Mouse (Mus musculus) stomach, embryonic 14.5 days (tissue): Measurements from ENCODE around the gene Rgl3. TPM values are rescaled to one million over a fixed set of nuclear protein-coding genes. Genes with fewer than 3 reads are reported as not detected.
A peak's percentile ranks its signal among the peaks of the same experiment; 100 is the strongest.

ENCODE experiments used
- ATAC-seq: fragments of 200-750 bp; cut with Nextera tagmentation; 2 replicates; pipeline ENCODE4 v1.8.0; 2017; ENCODE audit warnings: low read depth, moderate TSS enrichment; ENCODE audit not compliant: insufficient number of reproducible peaks, insufficient read depth, low FRiP score
- H3K27ac ChIP-seq: fragments of 300-500 bp; sonication (generic); 2 replicates; pipeline ENCODE4 v1.5.1; 2014; ENCODE audit warnings: mild to moderate bottlenecking, low read length, moderate library complexity, mixed read lengths
- H3K27me3 ChIP-seq: fragments of 300-500 bp; sonication (generic); 2 replicates; pipeline ENCODE4 v1.6.1; 2014; ENCODE audit warnings: low read length, control low read depth, mixed read lengths; ENCODE audit not compliant: control insufficient read depth, insufficient read depth
- H3K36me3 ChIP-seq: fragments of 300-500 bp; sonication (generic); 2 replicates; pipeline ENCODE4 v1.6.1; 2014; ENCODE audit warnings: mild to moderate bottlenecking, control low read depth, low read length, moderate library complexity, mixed read lengths; ENCODE audit not compliant: control insufficient read depth, insufficient read depth
- H3K4me1 ChIP-seq: fragments of 300-500 bp; sonication (generic); 2 replicates; pipeline ENCODE4 v1.6.1; 2014; ENCODE audit warnings: low read length, control low read depth, mixed read lengths; ENCODE audit not compliant: control insufficient read depth, insufficient read depth
- H3K4me2 ChIP-seq: fragments of 300-500 bp; sonication (generic); replicated peaks from 2 replicates; pipeline ENCODE4 v1.6.1; 2014; ENCODE audit warnings: low read depth, low read length, control low read depth
- H3K4me3 ChIP-seq: fragments of 300-500 bp; sonication (generic); 2 replicates; pipeline ENCODE4 v1.5.1; 2014; ENCODE audit warnings: low read depth, low read length, control low read depth
- H3K9ac ChIP-seq: fragments of 300-500 bp; sonication (generic); replicated peaks from 2 replicates; pipeline ENCODE4 v1.6.1; 2014; ENCODE audit warnings: low read depth, mild to moderate bottlenecking, control low read depth, low read length, moderate library complexity, mixed read lengths
- H3K9me3 ChIP-seq: fragments of 300-500 bp; sonication (generic); 2 replicates; pipeline ENCODE4 v1.6.1; 2016; ENCODE audit warnings: low read depth, low read length, control low read depth; ENCODE audit not compliant: control insufficient read depth
- WGBS: fragments of 180-500 bp; shearing (Covaris S2); extraction: QIAGEN DNeasy Blood & Tissue Kit; methylation state at CpG from one replicate; pipeline ENCODE4 v1.1.7; 2014; 5-methylcytosine and 5-hydroxymethylcytosine counted together
- polyA plus RNA-seq: library from polyadenylated mRNA; unstranded; fragments of >200 nt; fragmentation: Nextera tagmentation; extraction: Ambion mirVana; gene quantifications from 2 replicates; pipeline ENCODE4 v1.2.1, GENCODE M21; 2014

Gene Rgl3
- polyA plus RNA-seq, 1 experiment from 2014 or later: 5.5 TPM

DNA sequence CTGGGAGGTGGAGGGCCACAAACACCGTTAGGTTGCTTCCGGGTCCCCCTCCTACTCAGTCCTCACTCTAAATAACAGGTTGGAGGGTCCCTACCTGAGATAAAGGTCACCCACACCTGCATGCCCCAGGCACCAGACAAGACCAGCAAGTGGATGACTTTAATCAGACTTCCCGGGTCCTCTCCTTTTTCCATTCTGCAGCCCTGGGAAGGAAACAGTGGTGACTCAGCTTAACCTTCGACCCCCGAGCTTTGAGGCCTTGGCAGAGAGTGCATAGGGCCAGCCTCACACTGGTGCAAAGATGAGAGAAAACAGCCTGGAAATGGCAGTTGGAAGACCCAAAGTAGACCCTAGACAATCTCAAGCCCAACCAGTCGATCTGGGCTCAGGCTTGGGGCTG lies 63.1 kb downstream of the Rgl3 start:
- Histone ChIP-seq H3K9ac (peak overlapping the region; percentile 49; the same call in 1 of the 2 replicates), H3K4me3 (peak overlapping the region; percentile 40; the same call in 1 of the 2 replicates)
- 74% methylated on average over 6 of the region's 6 CpGs for WGBS

DNA sequence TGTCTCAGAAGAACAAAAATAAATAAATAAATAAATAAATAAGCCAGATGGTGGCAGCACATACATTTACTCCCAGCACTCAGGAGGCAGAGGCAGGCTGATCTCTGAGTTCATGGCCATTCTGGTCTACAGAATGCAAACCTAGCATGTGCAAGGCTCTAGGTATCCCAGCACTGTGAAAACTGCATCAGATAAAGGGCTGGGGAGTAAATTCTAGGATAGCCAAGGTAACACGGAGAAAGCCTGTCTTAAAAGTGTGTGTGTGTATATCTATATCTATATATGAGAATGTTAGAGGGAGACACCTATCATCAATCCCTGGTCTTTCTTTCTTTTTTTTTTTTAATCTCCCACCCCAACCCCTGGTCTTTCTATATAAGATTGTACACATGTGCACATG lies 63.7 kb downstream of the Rgl3 start:
- Histone ChIP-seq H3K4me1 (peaks cover 15% of the 10 kb centered on the region; the same call in 1 of the 2 replicates), H3K9ac (no peak overlapping the region), H3K36me3 (no peaks in the 10 kb centered on the region), H3K4me2 (no peak overlapping the region), H3K27me3 (no peaks in the 10 kb centered on the region), H3K27ac (no peak overlapping the region), H3K9me3 (no peaks in the 10 kb centered on the region), H3K4me3 (no peak overlapping the region)
- WGBS: 94% methylated on average over 1 of the region's 1 CpGs
- ATAC-seq: no peak

More for the DNA sequence above, 63.1 kb downstream of the Rgl3 start:
- ATAC-seq: no peak
- H3K4me2 ChIP-seq: peak overlapping the region; percentile 53
- no peaks in the 10 kb centered on the region for H3K27me3 ChIP-seq
- no peaks in the 10 kb centered on the region for H3K36me3 ChIP-seq
- no peak overlapping the region for H3K27ac ChIP-seq
- no peaks in the 10 kb centered on the region for H3K9me3 ChIP-seq
- H3K4me1 ChIP-seq: peaks cover 15% of the 10 kb centered on the region; the same call in 1 of the 2 replicates

- no peaks in the 10 kb centered on the region for H3K9me3 ChIP-seq
- no peak overlapping the region for H3K9ac ChIP-seq
- H3K4me2 ChIP-seq: no peak overlapping the region
- no peak for ATAC-seq
- no peak overlapping the region for H3K4me3 ChIP-seq
- H3K36me3 ChIP-seq: no peaks in the 10 kb centered on the region
- no peak overlapping the region for H3K27ac ChIP-seq
- no peaks in the 10 kb centered on the region for H3K27me3 ChIP-seq
- WGBS: 96% methylated on average over 3 of the region's 3 CpGs
- H3K4me1 ChIP-seq: peaks cover 15% of the 10 kb centered on the region; the same call in 1 of the 2 replicates
These were observed 64.2 kb downstream of the Rgl3 start for GRCm38 (mm10) chr9:21925034-21925433.

- no peaks in the 10 kb centered on the region for H3K9me3 ChIP-seq
- H3K27ac ChIP-seq: peak overlapping the region; percentile 45
- ATAC-seq: peak; percentile 68; the same call in 1 of the 2 replicates
These were observed 65.2 kb downstream of the Rgl3 start for GRCm38 (mm10) chr9:21924099-21924493.

GRCm38 (mm10) chr9:21923490-21924098 lies 65.7 kb downstream of the Rgl3 start:
- 47% methylated on average over 3 of the region's 3 CpGs for WGBS
- Histone ChIP-seq H3K9ac (no peak overlapping the region), H3K4me3 (no peak overlapping the region), H3K9me3 (no peaks in the 10 kb centered on the region), H3K27ac (peak overlapping the region; percentile 45), H3K4me1 (peaks cover 15% of the 10 kb centered on the region; the same call in 1 of the 2 replicates), H3K36me3 (no peaks in the 10 kb centered on the region), H3K27me3 (no peaks in the 10 kb centered on the region), H3K4me2 (no peak overlapping the region)
- ATAC-seq: no peak; the same call in 1 of the 2 replicates

More at GRCm38 (mm10) chr9:21924099-21924493, 65.2 kb downstream of the Rgl3 start:
- H3K4me2 ChIP-seq: no peak overlapping the region
- H3K27me3 ChIP-seq: no peaks in the 10 kb centered on the region
- peaks cover 15% of the 10 kb centered on the region; the same call in 1 of the 2 replicates for H3K4me1 ChIP-seq
- H3K36me3 ChIP-seq: no peaks in the 10 kb centered on the region
- 40% methylated on average over 6 of the region's 6 CpGs for WGBS
- H3K4me3 ChIP-seq: no peak overlapping the region
- H3K9ac ChIP-seq: no peak overlapping the region

DNA sequence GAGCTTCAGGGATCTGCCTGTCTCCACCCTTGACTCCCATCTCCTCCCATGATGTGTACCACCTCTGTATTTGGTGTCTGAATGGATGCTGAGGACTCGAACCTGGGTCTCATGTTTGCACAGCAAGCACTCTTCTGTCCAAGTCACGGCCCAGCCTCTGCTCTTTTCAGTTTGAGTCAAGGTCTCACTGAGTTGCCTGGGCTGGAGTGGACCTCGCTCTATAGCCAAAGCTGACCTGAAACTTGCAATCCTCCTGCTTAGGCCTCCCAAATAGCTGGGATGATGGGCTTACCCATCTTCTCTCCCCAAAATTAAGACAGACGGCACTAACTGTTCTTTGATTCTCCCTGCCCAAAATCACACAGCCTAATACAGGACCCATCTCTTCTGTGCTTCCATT lies 66.2 kb downstream of the Rgl3 start:
- ATAC-seq: no peak
- no peak overlapping the region for H3K9ac ChIP-seq
- no peaks in the 10 kb centered on the region for H3K36me3 ChIP-seq
- H3K4me1 ChIP-seq: peaks cover 15% of the 10 kb centered on the region; the same call in 1 of the 2 replicates
- H3K4me2 ChIP-seq: no peak overlapping the region
- 88% methylated on average over 4 of the region's 4 CpGs for WGBS
- H3K4me3 ChIP-seq: no peak overlapping the region
- no peak overlapping the region for H3K27ac ChIP-seq
- no peaks in the 10 kb centered on the region for H3K27me3 ChIP-seq
- no peaks in the 10 kb centered on the region for H3K9me3 ChIP-seq

Other genes with a start within 250 kb of the Rgl3 start
- gene Spc24, start 229.1 kb downstream of the Rgl3 start, polyA plus RNA-seq: 111 and 120 TPM in 2 replicates
- 10.3 and 10.4 TPM in 2 replicates for gene Kank2, start 190.7 kb downstream of the Rgl3 start, polyA plus RNA-seq
- gene Angptl8, start 153.9 kb downstream of the Rgl3 start, polyA plus RNA-seq: 2.8 and 2.9 TPM in 2 replicates
- gene Dock6, start 136.8 kb downstream of the Rgl3 start, polyA plus RNA-seq: 39.8 and 45.1 TPM in 2 replicates
- 41.4 and 42.7 TPM in 2 replicates for gene Rab3d, start 71.3 kb downstream of the Rgl3 start, polyA plus RNA-seq
- 4.9 and 6.3 TPM in 2 replicates for gene Ccdc159, start 62.0 kb downstream of the Rgl3 start, polyA plus RNA-seq
- 60.7 and 62.4 TPM in 2 replicates for gene Tmem205, start 61.9 kb downstream of the Rgl3 start, polyA plus RNA-seq
- gene Plppr2, start 52.4 kb downstream of the Rgl3 start, polyA plus RNA-seq: 8.5 and 9.9 TPM in 2 replicates
- gene Swsap1, start 33.7 kb downstream of the Rgl3 start, polyA plus RNA-seq: 8.9 and 10.4 TPM in 2 replicates
- 6.4 and 6.7 TPM in 2 replicates for gene Epor, start 25.9 kb downstream of the Rgl3 start, polyA plus RNA-seq
- 0.63 and 0.72 TPM in 2 replicates for gene Ccdc151, start 13.2 kb upstream of the Rgl3 start, polyA plus RNA-seq
- 82.8 and 91.0 TPM in 2 replicates for gene Prkcsh, start 13.4 kb upstream of the Rgl3 start, polyA plus RNA-seq
- 5.6 and 5.7 TPM in 2 replicates for gene Elavl3, start 62.6 kb upstream of the Rgl3 start, polyA plus RNA-seq
- not detected in 2 replicates for gene Gm49318, start 81.8 kb upstream of the Rgl3 start, polyA plus RNA-seq
- gene Zfp653, start 81.9 kb upstream of the Rgl3 start, polyA plus RNA-seq: 11.4 and 14.5 TPM in 2 replicates
- 35.4 and 39.0 TPM in 2 replicates for gene Ecsit, start 96.0 kb upstream of the Rgl3 start, polyA plus RNA-seq
- gene Cnn1, start 109.8 kb upstream of the Rgl3 start, polyA plus RNA-seq: 443 and 466 TPM in 2 replicates
- 180 and 190 TPM in 2 replicates for gene Elof1, start 127.7 kb upstream of the Rgl3 start, polyA plus RNA-seq
- gene Acp5, start 146.3 kb upstream of the Rgl3 start, polyA plus RNA-seq: 10.7 and 10.8 TPM in 2 replicates
- 92.9 and 94.3 TPM in 2 replicates for gene Pigyl, start 167.4 kb upstream of the Rgl3 start, polyA plus RNA-seq
- 1.4 and 1.7 TPM in 2 replicates for gene Zfp872, start 198.6 kb upstream of the Rgl3 start, polyA plus RNA-seq
- gene Zfp809, start 236.3 kb upstream of the Rgl3 start, polyA plus RNA-seq: 37.2 and 40.7 TPM in 2 replicates